Mouse (Mus musculus) testis, adult 2 months (tissue): ENCODE measurements at regions not wholly inside any gene's neighbourhood (a gene's known extent, or its start where the extent isn't known, plus 50 kb on each side); places are given as distances from the start of the nearest gene placed in this dataset.

Source experiments
- H3K27ac ChIP-seq: fragments of 200-500 bp; 2 replicates; pipeline ENCODE4 v1.5.1; 2012; ENCODE audit warnings: low read depth, low read length; ENCODE audit not compliant: control insufficient read depth, insufficient read depth
- H3K27me3 ChIP-seq: fragments of 200-500 bp; 2 replicates; pipeline ENCODE4 v1.6.1; 2012; ENCODE audit warnings: mild to moderate bottlenecking, low read length, moderate library complexity; ENCODE audit not compliant: control insufficient read depth, insufficient read depth
- H3K36me3 ChIP-seq: fragments of 200-500 bp; 2 replicates; pipeline ENCODE4 v1.6.1; 2012; ENCODE audit warnings: mild to moderate bottlenecking, low read length; ENCODE audit not compliant: control insufficient read depth, insufficient read depth
- H3K4me1 ChIP-seq: fragments of 200-500 bp; 2 replicates; pipeline ENCODE4 v1.6.1; 2012; ENCODE audit warnings: low read length; ENCODE audit not compliant: control insufficient read depth, insufficient read depth
- H3K4me3 ChIP-seq: fragments of 200-500 bp; 2 replicates; pipeline ENCODE4 v1.5.1; 2012; ENCODE audit warnings: low read depth, mild to moderate bottlenecking, low read length, moderate library complexity, mixed read lengths; ENCODE audit not compliant: control insufficient read depth
- CTCF ChIP-seq: fragments of 200-500 bp; IDR thresholded peaks from 2 replicates; pipeline ENCODE4 v1.5.1; 2012; ENCODE audit warnings: low read depth, mild to moderate bottlenecking, inconsistent platforms, low read length, moderate library complexity; ENCODE audit not compliant: control insufficient read depth, insufficient read depth, insufficient replicate concordance
- POLR2A ChIP-seq: fragments of 200-500 bp; IDR thresholded peaks from 2 replicates; pipeline ENCODE4 v1.6.1; 2012; ENCODE audit warnings: low read depth, mild to moderate bottlenecking, inconsistent platforms, low read length, moderate library complexity; ENCODE audit not compliant: control insufficient read depth

GRCm38 (mm10) chr9:23136511-23136910, 86.4 kb upstream of the Bmper start:
- no peak overlapping the region for H3K27ac ChIP-seq
- H3K27me3 ChIP-seq, result no peaks in the 10 kb centered on the region
- no peaks in the 10 kb centered on the region for H3K36me3 ChIP-seq
- no peak overlapping the region for H3K4me3 ChIP-seq
- TF ChIP-seq CTCF, result no peak
- TF ChIP-seq POLR2A, result no peak
- no peaks in the 10 kb centered on the region for H3K4me1 ChIP-seq

- Histone ChIP-seq H3K36me3 (no peaks in the 10 kb centered on the region), H3K27me3 (no peaks in the 10 kb centered on the region), H3K4me3 (no peak overlapping the region), H3K27ac (no peak overlapping the region), H3K4me1 (no peaks in the 10 kb centered on the region)
- no peak for TF ChIP-seq POLR2A
- TF ChIP-seq CTCF, result no peak
Measured at GRCm38 (mm10) chr9:23137682-23138210, 85.1 kb upstream of the Bmper start.

DNA sequence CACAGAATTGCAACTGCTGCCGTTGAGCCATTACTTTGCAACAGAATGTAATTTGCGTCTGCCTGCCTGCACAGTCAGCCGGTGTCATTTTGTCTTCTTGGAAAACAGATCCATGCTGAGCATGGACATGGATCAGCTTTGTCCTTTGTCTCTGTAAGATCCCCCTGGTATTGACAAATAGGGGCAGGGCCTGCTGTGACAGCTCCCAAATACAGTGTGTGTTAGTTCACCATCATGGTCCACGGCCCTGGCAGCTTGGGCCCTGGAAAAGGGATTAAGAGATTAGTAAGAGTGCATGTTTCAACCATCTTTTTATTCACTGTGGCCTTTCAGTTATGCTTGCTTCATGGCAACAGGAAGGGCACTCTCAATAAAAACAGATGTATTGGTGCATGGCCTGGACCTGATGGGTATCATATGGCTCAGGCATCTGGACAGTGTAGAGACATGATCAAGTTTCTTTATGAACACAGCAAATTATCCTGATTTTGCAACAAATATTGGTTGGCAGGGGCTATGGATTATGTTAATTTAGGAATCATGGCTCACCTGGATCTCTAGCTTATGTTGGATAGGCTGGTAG, 83.2 kb upstream of the Bmper start:
- no peaks in the 10 kb centered on the region for H3K36me3 ChIP-seq
- H3K27ac ChIP-seq, result no peak overlapping the region
- no peaks in the 10 kb centered on the region for H3K27me3 ChIP-seq
- TF ChIP-seq CTCF, result no peak
- no peak for TF ChIP-seq POLR2A
- no peak overlapping the region for H3K4me3 ChIP-seq
- H3K4me1 ChIP-seq, result no peaks in the 10 kb centered on the region

GRCm38 (mm10) chr9:23144281-23144680, 78.6 kb upstream of the Bmper start:
- TF ChIP-seq POLR2A (no peak), CTCF (no peak)
- no peaks in the 10 kb centered on the region for H3K27me3 ChIP-seq
- H3K36me3 ChIP-seq, result no peaks in the 10 kb centered on the region
- H3K4me1 ChIP-seq, result no peaks in the 10 kb centered on the region
- no peak overlapping the region for H3K4me3 ChIP-seq
- no peak overlapping the region for H3K27ac ChIP-seq

GRCm38 (mm10) chr9:23150338-23150737, 72.5 kb upstream of the Bmper start:
- no peak overlapping the region for H3K27ac ChIP-seq
- H3K36me3 ChIP-seq, result no peaks in the 10 kb centered on the region
- no peak overlapping the region for H3K4me3 ChIP-seq
- H3K4me1 ChIP-seq, result no peaks in the 10 kb centered on the region
- no peak for TF ChIP-seq POLR2A
- TF ChIP-seq CTCF, result no peak
- H3K27me3 ChIP-seq, result no peaks in the 10 kb centered on the region

DNA sequence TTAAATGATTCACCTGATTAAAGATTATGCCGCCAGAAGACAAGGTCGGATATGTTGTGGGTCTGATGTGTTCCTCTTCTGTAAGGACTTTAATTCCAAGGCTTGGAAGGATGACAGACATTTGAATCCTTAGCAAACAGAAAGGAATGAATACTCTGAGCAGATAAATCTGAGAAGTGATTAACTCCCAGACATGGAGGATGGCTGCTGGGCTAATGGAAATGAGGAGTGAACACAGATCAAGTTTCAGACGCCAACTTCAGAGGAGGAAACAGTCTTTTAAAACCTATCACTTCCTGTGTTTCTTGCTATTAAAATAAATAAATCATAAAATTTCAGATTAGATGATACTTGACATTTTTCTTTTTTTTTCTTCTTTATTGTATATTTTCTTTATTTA, 72.0 kb upstream of the Bmper start:
- H3K36me3 ChIP-seq, result no peaks in the 10 kb centered on the region
- H3K4me1 ChIP-seq, result no peaks in the 10 kb centered on the region
- TF ChIP-seq CTCF (no peak), POLR2A (no peak)
- no peak overlapping the region for H3K4me3 ChIP-seq
- no peaks in the 10 kb centered on the region for H3K27me3 ChIP-seq
- H3K27ac ChIP-seq, result no peak overlapping the region

DNA sequence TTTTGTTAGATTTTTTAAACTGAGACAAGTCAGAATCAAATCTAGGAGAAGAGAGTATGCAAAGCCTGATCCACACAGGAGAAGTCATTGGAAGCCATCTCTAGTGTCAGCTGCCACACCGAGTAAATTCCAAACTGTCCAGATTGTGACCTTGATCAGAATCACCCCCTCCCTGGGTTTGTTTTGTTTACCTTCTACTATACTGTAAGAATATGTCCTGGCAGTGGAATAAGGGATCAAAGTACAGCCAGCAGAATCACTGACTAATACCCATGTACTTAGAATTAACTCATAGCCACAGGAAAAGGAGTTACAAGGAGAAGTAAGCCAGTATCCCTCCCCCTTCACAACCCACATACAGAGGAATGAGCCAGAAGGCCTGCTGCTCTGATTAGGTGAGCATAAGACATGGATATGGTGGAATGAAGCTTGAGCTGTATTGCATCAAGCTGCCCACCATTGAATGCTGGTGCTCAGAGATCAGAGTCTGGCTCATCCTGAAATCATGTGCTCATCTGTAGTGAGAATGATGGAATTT, 70.9 kb upstream of the Bmper start:
- no peak for TF ChIP-seq POLR2A
- H3K27ac ChIP-seq, result no peak overlapping the region
- no peaks in the 10 kb centered on the region for H3K4me1 ChIP-seq
- H3K36me3 ChIP-seq, result no peaks in the 10 kb centered on the region
- H3K27me3 ChIP-seq, result no peaks in the 10 kb centered on the region
- H3K4me3 ChIP-seq, result no peak overlapping the region
